Comparison of ENCODE assay signal across 8 mouse cellular contexts in the genomic region with DNA sequence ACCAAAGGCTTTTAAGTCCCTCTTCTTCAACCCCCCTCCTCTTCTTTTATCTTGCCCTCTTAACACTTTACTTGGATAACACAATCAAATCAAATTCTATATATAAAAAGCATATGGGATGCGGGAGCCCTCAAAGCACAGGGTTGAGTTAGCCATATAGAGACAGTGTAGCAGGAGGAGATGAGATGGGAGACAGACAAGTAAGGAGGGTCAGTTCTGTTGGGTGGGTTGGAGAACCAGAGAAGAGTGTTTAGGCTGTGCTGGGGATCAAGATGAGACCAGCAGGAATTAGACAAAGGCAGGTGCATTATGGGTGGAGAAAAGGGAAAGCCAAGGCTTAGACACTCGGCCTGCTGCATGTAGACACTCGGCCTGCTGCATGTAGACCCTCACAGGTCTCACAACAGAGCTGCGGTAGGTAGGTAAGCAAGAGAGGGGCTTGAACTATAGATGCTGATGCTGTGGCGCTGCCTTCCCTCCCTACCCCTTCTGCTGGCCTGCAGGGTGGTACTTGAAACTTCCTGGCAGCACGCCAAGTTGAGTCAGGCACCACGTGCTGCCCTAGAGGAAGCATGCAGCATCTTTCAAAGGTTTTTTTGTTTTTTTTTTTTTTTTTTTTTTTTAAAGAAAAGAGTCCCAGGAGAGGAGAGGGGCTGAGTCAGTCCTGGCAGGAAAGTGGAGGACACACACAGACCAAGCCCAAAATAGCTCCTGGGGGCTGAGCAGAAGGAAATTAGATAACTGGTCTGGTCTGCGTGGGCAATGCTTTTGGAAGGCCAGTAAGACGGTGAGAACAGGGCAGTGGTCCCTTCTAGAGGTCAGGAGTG.
DNase-seq lines count a peak whose midpoint lies in the region; ATAC-seq and TF ChIP-seq lines count a peak whose summit lies in the region.

No protein-coding gene starts in this region.

- peak; percentile 74 for ATAC-seq in hindbrain, embryonic 16.5 days
- no peak for ATAC-seq in inflammation-experienced regulatory T-cells, adult 6 months

- no peak overlapping the region for H3K4me2 ChIP-seq in hindbrain, embryonic 16.5 days (ENCODE audit: low read length)

- no peak overlapping the region for H3K9ac ChIP-seq in hindbrain, embryonic 16.5 days (ENCODE audit: low read depth, low read length)

- DNase-seq in urinary bladder, postnatal 25 days (ENCODE audit: low spot score), result peak; percentile 43
- DNase-seq in urinary bladder, adult 18-20 months (ENCODE audit: low spot score in 2 of 2), result no peak
- peak; percentile 37 to 39 for DNase-seq in cerebellum, adult 2 months
- DNase-seq in gastrocnemius, adult 18-20 months (ENCODE audit: low spot score), result peak; percentile 26
- peak; percentile 63 to 75 for DNase-seq in lung, adult 18-20 months
- DNase-seq in ovary, postnatal 36 days (ENCODE audit: low spot score), result peak; percentile 28

- no peaks in the 10 kb centered on the region for H3K36me3 ChIP-seq in hindbrain, embryonic 16.5 days (ENCODE audit: control insufficient read depth, insufficient read depth, low read length)

- 62% methylated on average over 9 of the region's 9 CpGs for WGBS in cerebellum, adult 2 months
- 35% methylated on average over 9 of the region's 9 CpGs for WGBS in hindbrain, embryonic 16.5 days

- no peak overlapping the region for H3K27ac ChIP-seq in cerebellum, adult 2 months (ENCODE audit: insufficient read depth, low read length)
- peak overlapping the region; percentile 62 for H3K27ac ChIP-seq in hindbrain, embryonic 16.5 days (ENCODE audit: low read depth, low read length)

- no peaks in the 10 kb centered on the region for H3K27me3 ChIP-seq in cerebellum, adult 2 months (ENCODE audit: control insufficient read depth, insufficient read depth, low read length)
- H3K27me3 ChIP-seq in hindbrain, embryonic 16.5 days (replicated peaks; ENCODE audit: control insufficient read depth, insufficient read depth, low read length), result no peaks in the 10 kb centered on the region

- H3K9me3 ChIP-seq in hindbrain, embryonic 16.5 days (ENCODE audit: control insufficient read depth, low read length), result no peaks in the 10 kb centered on the region

- TF ChIP-seq POLR2A in cerebellum, adult 2 months (IDR thresholded peaks at IDR 0.05; ENCODE audit: borderline replicate concordance, insufficient read depth, low read length), result no peak

- H3K4me1 ChIP-seq in cerebellum, adult 2 months (ENCODE audit: control insufficient read depth, insufficient read depth, low read length), result peaks cover 23% of the 10 kb centered on the region
- peaks cover 17% of the 10 kb centered on the region for H3K4me1 ChIP-seq in hindbrain, embryonic 16.5 days (ENCODE audit: control insufficient read depth, insufficient read depth, low read depth, low read length)

- no peak overlapping the region for H3K4me3 ChIP-seq in cerebellum, adult 2 months (replicated peaks; ENCODE audit: insufficient read depth, low read depth, low read length)
- no peak overlapping the region for H3K4me3 ChIP-seq in hindbrain, embryonic 16.5 days (ENCODE audit: low read length)

- TF ChIP-seq CTCF in cerebellum, adult 2 months (IDR thresholded peaks at IDR 0.05; ENCODE audit: borderline replicate concordance, insufficient read depth, low read depth, low read length), result no peak

Comparison
In these comparisons a context has a peak if more than half of its experiments do, and no peak if none do; other contexts are left out.
1. DNase-seq: peak in urinary bladder, postnatal 25 days (single experiment), cerebellum, adult 2 months (2 of 2), gastrocnemius, adult 18-20 months (single experiment), lung, adult 18-20 months (2 of 2) and ovary, postnatal 36 days (single experiment); none in urinary bladder, adult 18-20 months (0 of 2).